Mouse (Mus musculus): ENCODE measurements at regions not wholly inside any gene's neighbourhood (a gene's known extent, or its start where the extent isn't known, plus 50 kb on each side); places are given as distances from the start of the nearest gene placed in this dataset.

GRCm38 (mm10) chr10:30132243-30132642 is 68.1 kb downstream of the Cenpw start:
- Histone ChIP-seq H3K4me1 (ENCODE audit: insufficient read depth) (no peaks in the 10 kb centered on the region), H3K4me2 (ENCODE audit: low read depth) (no peak overlapping the region), H3K27me3 (ENCODE audit: insufficient read depth, low read length) (no peaks in the 10 kb centered on the region), H3K27ac (ENCODE audit: low read depth, low read length) (no peak overlapping the region), H3K9me3 (ENCODE audit: low read length) (no peaks in the 10 kb centered on the region), H3K36me3 (ENCODE audit: insufficient read depth) (no peaks in the 10 kb centered on the region), H3K4me3 (ENCODE audit: low read depth, low read length) (no peak overlapping the region), H3K9ac (no peak overlapping the region)
- DNase-seq (no peak), ATAC-seq (no peak)
- no peak for TF ChIP-seq CTCF (IDR thresholded peaks at IDR 0.05; ENCODE audit: low read depth)

DNA sequence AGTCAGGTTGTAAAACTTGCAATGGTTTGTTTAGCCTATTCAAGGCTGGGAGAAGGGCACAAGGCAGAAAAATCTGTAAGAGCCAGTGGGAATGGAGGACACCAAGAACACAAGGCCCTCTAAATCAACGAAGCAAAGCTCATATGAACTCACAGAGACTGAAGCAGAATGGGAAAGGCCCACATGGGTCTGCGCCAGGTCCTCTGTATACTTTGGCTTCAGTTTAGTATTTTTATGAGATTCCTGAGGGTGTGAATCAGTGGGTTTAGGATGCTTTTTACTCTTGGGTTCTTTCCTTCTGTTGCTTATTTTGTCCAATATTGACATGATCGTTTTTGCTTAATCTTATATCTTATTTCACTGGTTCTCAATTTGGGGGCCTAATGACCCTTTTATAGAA is 90.0 kb downstream of the Cenpw start:
- Histone ChIP-seq H3K4me2 (ENCODE audit: low read depth) (no peak overlapping the region), H3K4me1 (ENCODE audit: insufficient read depth) (no peaks in the 10 kb centered on the region), H3K36me3 (ENCODE audit: insufficient read depth) (no peaks in the 10 kb centered on the region), H3K27ac (ENCODE audit: low read depth, low read length) (no peak overlapping the region), H3K9me3 (ENCODE audit: low read length) (no peaks in the 10 kb centered on the region), H3K27me3 (ENCODE audit: insufficient read depth, low read length) (no peaks in the 10 kb centered on the region), H3K9ac (no peak overlapping the region), H3K4me3 (ENCODE audit: low read depth, low read length) (no peak overlapping the region)
- TF ChIP-seq CTCF (IDR thresholded peaks at IDR 0.05; ENCODE audit: low read depth) = no peak
- ATAC-seq (no peak), DNase-seq (no peak)
- WGBS = 78% methylated on average over 3 of the region's 3 CpGs

DNA sequence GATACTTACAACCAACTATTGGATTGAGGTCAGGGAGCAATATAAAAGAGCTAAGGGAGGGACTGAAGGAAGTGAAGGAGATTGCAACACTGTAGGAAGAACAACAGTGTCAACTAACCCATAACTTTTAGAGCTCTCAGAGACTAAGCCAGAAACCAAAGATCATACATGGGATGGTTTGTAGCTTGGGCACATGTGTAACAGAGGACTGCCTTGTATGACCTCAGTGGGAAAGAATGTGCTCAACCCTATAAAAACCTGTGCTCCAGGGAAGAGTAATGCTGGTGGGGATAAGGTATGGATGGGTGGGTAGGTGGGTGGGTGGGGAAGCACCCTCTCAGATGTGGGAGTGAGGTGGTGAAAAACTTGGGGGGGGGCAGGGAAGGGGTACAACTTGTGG is 97.9 kb downstream of the Cenpw start:
- Histone ChIP-seq H3K27me3 (ENCODE audit: insufficient read depth, low read length) (no peaks in the 10 kb centered on the region), H3K4me3 (ENCODE audit: low read depth, low read length) (no peak overlapping the region), H3K36me3 (ENCODE audit: insufficient read depth) (no peaks in the 10 kb centered on the region), H3K4me1 (ENCODE audit: insufficient read depth) (no peaks in the 10 kb centered on the region), H3K4me2 (ENCODE audit: low read depth) (no peak overlapping the region), H3K27ac (ENCODE audit: low read depth, low read length) (no peak overlapping the region), H3K9ac (no peak overlapping the region), H3K9me3 (ENCODE audit: low read length) (no peaks in the 10 kb centered on the region)
- DNase-seq (no peak), ATAC-seq (no peak)
- TF ChIP-seq CTCF (IDR thresholded peaks at IDR 0.05; ENCODE audit: low read depth) = no peak

DNA sequence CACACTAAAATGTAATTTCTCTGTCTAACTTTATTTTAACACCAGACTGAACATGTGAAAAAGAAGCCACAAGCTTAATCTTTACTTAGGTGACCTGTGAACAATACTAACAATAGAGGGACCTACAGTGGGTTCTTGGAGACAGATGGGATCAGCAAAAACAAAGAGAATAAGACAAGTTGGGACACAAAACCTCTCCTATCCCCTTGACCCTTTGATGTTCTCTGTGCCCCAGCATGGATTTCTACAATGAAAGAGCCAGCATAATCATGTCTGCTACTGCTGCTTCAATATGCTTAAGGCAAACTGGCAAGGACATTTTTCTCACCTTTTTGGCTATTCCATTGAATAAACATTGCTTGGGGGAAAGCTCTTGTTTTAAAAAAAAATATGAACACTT is 105.8 kb downstream of the Cenpw start:
- Histone ChIP-seq H3K9ac (no peak overlapping the region), H3K9me3 (ENCODE audit: low read length) (no peaks in the 10 kb centered on the region), H3K4me1 (ENCODE audit: insufficient read depth) (no peaks in the 10 kb centered on the region), H3K27ac (ENCODE audit: low read depth, low read length) (no peak overlapping the region), H3K4me3 (ENCODE audit: low read depth, low read length) (no peak overlapping the region), H3K27me3 (ENCODE audit: insufficient read depth, low read length) (no peaks in the 10 kb centered on the region), H3K36me3 (ENCODE audit: insufficient read depth) (no peaks in the 10 kb centered on the region), H3K4me2 (ENCODE audit: low read depth) (no peak overlapping the region)
- ATAC-seq (no peak), DNase-seq (no peak)
- TF ChIP-seq CTCF (IDR thresholded peaks at IDR 0.05; ENCODE audit: low read depth) = no peak

GRCm38 (mm10) chr10:30091549-30091948 is 108.8 kb downstream of the Cenpw start:
- TF ChIP-seq CTCF (IDR thresholded peaks at IDR 0.05; ENCODE audit: low read depth) = no peak
- no peak overlapping the region for H3K4me3 ChIP-seq (ENCODE audit: low read depth, low read length)
- ATAC-seq = no peak
- H3K36me3 ChIP-seq (ENCODE audit: insufficient read depth) = no peaks in the 10 kb centered on the region
- H3K4me2 ChIP-seq (ENCODE audit: low read depth) = no peak overlapping the region
- H3K27ac ChIP-seq (ENCODE audit: low read depth, low read length) = no peak overlapping the region
- no peak overlapping the region for H3K9ac ChIP-seq
- no peaks in the 10 kb centered on the region for H3K4me1 ChIP-seq (ENCODE audit: insufficient read depth)
- H3K9me3 ChIP-seq (ENCODE audit: low read length) = no peaks in the 10 kb centered on the region
- H3K27me3 ChIP-seq (ENCODE audit: insufficient read depth, low read length) = no peaks in the 10 kb centered on the region
- DNase-seq = no peak
- 0% methylated on average over 1 of the region's 1 CpGs for WGBS

- DNase-seq (peak; percentile 29), ATAC-seq (peak; percentile 85)
- no peak overlapping the region for H3K27ac ChIP-seq (ENCODE audit: low read depth, low read length)
- H3K4me3 ChIP-seq (ENCODE audit: low read depth, low read length) = no peak overlapping the region
- WGBS = 48% methylated on average over 7 of the region's 7 CpGs
- no peaks in the 10 kb centered on the region for H3K4me1 ChIP-seq (ENCODE audit: insufficient read depth)
- H3K27me3 ChIP-seq (ENCODE audit: insufficient read depth, low read length) = no peaks in the 10 kb centered on the region
- peak; percentile 40 for TF ChIP-seq CTCF (IDR thresholded peaks at IDR 0.05; ENCODE audit: low read depth)
- no peak overlapping the region for H3K9ac ChIP-seq
- no peaks in the 10 kb centered on the region for H3K9me3 ChIP-seq (ENCODE audit: low read length)
- no peaks in the 10 kb centered on the region for H3K36me3 ChIP-seq (ENCODE audit: insufficient read depth)
- H3K4me2 ChIP-seq (ENCODE audit: low read depth) = no peak overlapping the region
Measured at GRCm38 (mm10) chr10:30089406-30089805, 111.0 kb downstream of the Cenpw start.

DNA sequence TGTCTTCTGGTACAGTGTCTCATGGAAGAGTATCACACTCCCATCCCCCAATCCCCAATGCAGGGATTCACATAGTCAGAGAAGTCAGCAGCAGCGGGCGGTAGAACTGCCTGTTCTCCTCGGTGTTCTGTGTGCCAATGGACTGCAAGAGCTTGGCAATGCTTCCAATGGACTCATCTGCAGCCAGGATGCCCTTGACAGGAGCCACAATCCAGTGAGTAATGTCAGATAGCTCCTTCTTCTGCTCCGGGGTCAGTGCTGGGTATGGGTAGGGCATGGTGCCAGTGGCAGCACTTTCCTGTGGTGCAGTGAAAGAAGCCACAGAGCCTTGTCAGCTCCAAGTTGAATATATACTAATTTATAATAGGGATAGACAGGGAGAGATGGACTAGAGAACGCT is 115.3 kb downstream of the Cenpw start:
- ATAC-seq (no peak), DNase-seq (no peak)
- H3K4me3 ChIP-seq (ENCODE audit: low read depth, low read length) = no peak overlapping the region
- H3K4me1 ChIP-seq (ENCODE audit: insufficient read depth) = no peaks in the 10 kb centered on the region
- no peaks in the 10 kb centered on the region for H3K36me3 ChIP-seq (ENCODE audit: insufficient read depth)
- 90% methylated on average over 5 of the region's 5 CpGs for WGBS
- no peak overlapping the region for H3K27ac ChIP-seq (ENCODE audit: low read depth, low read length)
- no peak overlapping the region for H3K9ac ChIP-seq
- no peak overlapping the region for H3K4me2 ChIP-seq (ENCODE audit: low read depth)
- H3K9me3 ChIP-seq (ENCODE audit: low read length) = no peaks in the 10 kb centered on the region
- no peaks in the 10 kb centered on the region for H3K27me3 ChIP-seq (ENCODE audit: insufficient read depth, low read length)
- TF ChIP-seq CTCF (IDR thresholded peaks at IDR 0.05; ENCODE audit: low read depth) = no peak

GRCm38 (mm10) chr10:30066692-30067091 is 133.7 kb downstream of the Cenpw start:
- Histone ChIP-seq H3K4me1 (ENCODE audit: insufficient read depth) (no peaks in the 10 kb centered on the region), H3K27me3 (ENCODE audit: insufficient read depth, low read length) (no peaks in the 10 kb centered on the region), H3K4me2 (ENCODE audit: low read depth) (no peak overlapping the region), H3K9ac (no peak overlapping the region), H3K4me3 (ENCODE audit: low read depth, low read length) (no peak overlapping the region), H3K9me3 (ENCODE audit: low read length) (no peaks in the 10 kb centered on the region), H3K36me3 (ENCODE audit: insufficient read depth) (no peaks in the 10 kb centered on the region), H3K27ac (ENCODE audit: low read depth, low read length) (no peak overlapping the region)
- TF ChIP-seq CTCF (IDR thresholded peaks at IDR 0.05; ENCODE audit: low read depth) = no peak
- WGBS = 78% methylated on average over 2 of the region's 2 CpGs
- ATAC-seq (no peak), DNase-seq (no peak)
